Mouse (Mus musculus) kidney, postnatal 0 days (tissue): ENCODE measurements at regions not wholly inside any gene's neighbourhood (a gene's known extent, or its start where the extent isn't known, plus 50 kb on each side); places are given as distances from the start of the nearest gene placed in this dataset.
"Not testable (repeated sequence)": the region's sequence is repeated elsewhere in the genome, so short reads cannot be mapped to it uniquely, and the experiment has no call there.

Experiments used
- ATAC-seq: fragments of 200-750 bp; cut with Nextera tagmentation; replicated peaks from 2 replicates; pipeline ENCODE4 v1.8.0; 2017; ENCODE audit warnings: low read depth, moderate number of reproducible peaks, moderate TSS enrichment, moderate library complexity; ENCODE audit not compliant: low FRiP score
- DNase-seq: peaks from one replicate; pipeline ENCODE4 v3.0.0-alpha.2; 2016; ENCODE audit warnings: low spot score
- H3K27ac ChIP-seq: fragments of 300-500 bp; sonication (generic); 2 replicates; pipeline ENCODE4 v1.5.1; 2014; ENCODE audit warnings: mild to moderate bottlenecking
- H3K27me3 ChIP-seq: fragments of 300-500 bp; sonication (generic); 2 replicates; pipeline ENCODE4 v1.6.1; 2014; ENCODE audit warnings: low read length, mixed read lengths; ENCODE audit not compliant: insufficient read depth
- H3K36me3 ChIP-seq: fragments of 300-500 bp; sonication (generic); 2 replicates; pipeline ENCODE4 v1.6.1; 2014; ENCODE audit warnings: low read length, mixed read lengths; ENCODE audit not compliant: insufficient read depth
- H3K4me1 ChIP-seq: fragments of 300-500 bp; sonication (generic); replicated peaks from 2 replicates; pipeline ENCODE4 v1.6.1; 2014; ENCODE audit warnings: antibody characterized with exemption, low read length, mixed read lengths; ENCODE audit not compliant: insufficient read depth
- H3K4me2 ChIP-seq: fragments of 300-500 bp; sonication (generic); 2 replicates; pipeline ENCODE4 v1.6.1; 2014; ENCODE audit warnings: mild to moderate bottlenecking, low read length, moderate library complexity, mixed read lengths
- H3K4me3 ChIP-seq: fragments of 300-500 bp; sonication (generic); replicated peaks from 2 replicates; pipeline ENCODE4 v1.5.1; 2014; ENCODE audit warnings: low read depth, low read length
- H3K9ac ChIP-seq: fragments of 300-500 bp; sonication (generic); 2 replicates; pipeline ENCODE4 v1.6.1; 2014; ENCODE audit warnings: low read depth, low read length
- H3K9me3 ChIP-seq: fragments of 300-500 bp; sonication (generic); replicated peaks from 2 replicates; pipeline ENCODE4 v1.6.1; 2016; ENCODE audit warnings: low read length, inconsistent platforms, mixed read lengths
- CTCF ChIP-seq: IDR thresholded peaks from 2 replicates; pipeline ENCODE4 v1.5.1; 2016; ENCODE audit warnings: antibody characterized with exemption, low read depth, mild to moderate bottlenecking, moderate library complexity
- WGBS: fragments of 180-500 bp; shearing (Covaris S2); extraction: QIAGEN DNeasy Blood & Tissue Kit; methylation state at CpG from one replicate; pipeline ENCODE4 v1.1.7; 2014; 5-methylcytosine and 5-hydroxymethylcytosine counted together

DNA sequence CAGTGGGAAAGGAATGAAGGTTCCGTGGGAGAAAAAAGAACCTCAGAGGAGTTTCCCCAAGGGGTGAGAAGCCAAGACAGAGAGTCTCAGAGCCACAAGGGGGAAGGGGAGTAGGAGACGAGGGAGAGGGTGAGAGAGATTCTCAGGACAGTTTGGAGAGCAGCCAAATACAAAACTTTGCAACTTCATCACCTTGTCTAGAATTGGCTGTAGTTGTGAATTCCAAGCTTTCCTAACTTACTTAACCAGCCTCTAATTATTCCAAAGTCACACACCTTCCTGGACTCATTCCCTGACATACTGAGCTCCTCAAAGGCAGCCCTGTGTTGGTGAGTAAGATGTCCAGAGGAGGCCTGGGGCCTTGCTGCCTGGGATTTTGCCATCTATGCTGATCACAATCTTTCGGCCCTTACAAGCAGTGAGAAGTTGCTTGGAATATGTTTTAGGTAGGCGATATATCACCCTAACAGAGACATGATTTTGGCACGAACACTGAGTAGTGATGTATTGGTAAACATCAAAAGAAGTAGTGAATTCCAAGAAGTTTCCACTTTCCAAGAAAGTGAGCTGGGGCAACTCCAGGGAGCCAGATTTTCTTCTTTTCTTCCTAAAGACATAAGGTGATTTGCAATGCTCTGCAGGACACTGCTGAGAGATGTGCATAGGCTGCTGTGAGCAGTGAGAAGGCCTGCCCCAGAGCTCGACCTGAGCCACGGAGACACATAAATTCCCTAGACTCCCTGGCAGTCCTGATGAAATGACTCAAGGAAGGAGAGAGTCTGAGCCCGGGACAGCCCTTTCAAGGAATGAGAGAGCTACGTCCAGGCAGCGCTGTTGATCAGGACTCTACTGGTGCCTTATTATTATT, 106.2 kb upstream of the Slc1a3 start:
- peak; percentile 27 for DNase-seq
- no peaks in the 10 kb centered on the region for H3K9me3 ChIP-seq
- no peak for ATAC-seq
- 0 out of 2 replicates have a peak, but pooled peaks cover 4% of the 10 kb centered on the region for H3K4me1 ChIP-seq
- H3K4me2 ChIP-seq: no peak overlapping the region
- H3K27me3 ChIP-seq: no peaks in the 10 kb centered on the region
- no peak overlapping the region for H3K27ac ChIP-seq
- WGBS: 37% methylated on average over 10 of the region's 10 CpGs
- no peaks in the 10 kb centered on the region for H3K36me3 ChIP-seq
- TF ChIP-seq CTCF: no peak
- no peak overlapping the region for H3K4me3 ChIP-seq
- no peak overlapping the region for H3K9ac ChIP-seq

DNA sequence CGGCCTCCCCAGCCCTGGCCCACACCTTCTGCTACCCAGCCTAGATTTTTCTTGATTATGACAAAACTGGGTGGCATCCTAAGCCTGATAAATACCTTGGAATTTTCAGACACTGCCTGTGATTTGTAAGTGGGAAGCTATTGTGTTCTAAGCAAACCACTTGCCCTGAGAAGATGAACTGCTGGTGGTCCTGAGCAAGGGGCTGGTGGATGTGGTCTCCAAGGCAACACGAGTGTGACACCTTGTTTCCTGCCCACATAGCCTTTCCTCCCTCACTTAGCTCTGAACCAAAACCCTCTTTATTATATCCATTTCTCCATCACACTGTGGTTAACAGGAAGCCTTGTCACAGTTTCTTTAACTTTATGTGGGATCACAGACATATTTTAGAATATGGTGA, 105.4 kb upstream of the Slc1a3 start:
- no peak overlapping the region for H3K9ac ChIP-seq
- 0 out of 2 replicates have a peak, but pooled peaks cover 4% of the 10 kb centered on the region for H3K4me1 ChIP-seq
- no peak overlapping the region for H3K4me2 ChIP-seq
- DNase-seq (no peak), ATAC-seq (no peak)
- no peaks in the 10 kb centered on the region for H3K36me3 ChIP-seq
- H3K4me3 ChIP-seq: no peak overlapping the region
- TF ChIP-seq CTCF: no peak
- H3K27ac ChIP-seq: no peak overlapping the region
- no peaks in the 10 kb centered on the region for H3K9me3 ChIP-seq
- 62% methylated on average over 2 of the region's 2 CpGs for WGBS
- no peaks in the 10 kb centered on the region for H3K27me3 ChIP-seq

- no peaks in the 10 kb centered on the region for H3K27me3 ChIP-seq
- H3K9ac ChIP-seq: no peak overlapping the region
- no peaks in the 10 kb centered on the region for H3K36me3 ChIP-seq
- no peaks in the 10 kb centered on the region for H3K9me3 ChIP-seq
- H3K4me2 ChIP-seq: no peak overlapping the region
- no peak overlapping the region for H3K27ac ChIP-seq
- 63% methylated on average over 6 of the region's 6 CpGs for WGBS
- DNase-seq (no peak), ATAC-seq (no peak)
- TF ChIP-seq CTCF: no peak
- H3K4me3 ChIP-seq: no peak overlapping the region
- H3K4me1 ChIP-seq: 0 out of 2 replicates have a peak, but pooled peaks cover 4% of the 10 kb centered on the region
Measured at GRCm38 (mm10) chr15:8815277-8815676, 104.7 kb upstream of the Slc1a3 start.

GRCm38 (mm10) chr15:8806354-8806753, 95.8 kb upstream of the Slc1a3 start:
- 30% methylated on average over 8 of the region's 8 CpGs for WGBS
- ATAC-seq (no peak), DNase-seq (no peak)

DNA sequence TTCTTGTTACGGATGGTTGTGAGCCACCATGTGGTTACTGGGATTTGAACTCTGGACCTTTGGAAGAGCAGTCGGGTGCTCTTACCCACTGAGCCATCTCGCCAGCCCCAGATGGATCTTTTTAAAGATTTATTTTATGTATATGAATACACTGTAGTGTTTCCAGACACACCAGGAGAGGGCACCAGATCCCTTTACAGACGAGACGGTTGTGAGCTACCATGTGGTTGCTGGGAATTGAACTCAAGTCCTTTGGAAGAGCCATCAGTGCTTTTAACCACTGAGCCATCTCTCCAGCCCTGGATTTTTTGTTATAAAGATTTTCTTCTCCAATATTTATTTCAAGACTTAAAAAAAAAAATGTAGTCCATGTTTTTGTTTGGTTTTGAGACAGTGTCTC, 95.0 kb upstream of the Slc1a3 start:
- H3K4me2 ChIP-seq, H3K9me3 ChIP-seq, H3K9ac ChIP-seq, H3K36me3 ChIP-seq, H3K4me3 ChIP-seq, DNase-seq, H3K27me3 ChIP-seq, ATAC-seq, H3K4me1 ChIP-seq, H3K27ac ChIP-seq: not testable (repeated sequence)
- WGBS: 91% methylated on average over 4 of the region's 5 CpGs

More at GRCm38 (mm10) chr15:8806354-8806753, 95.8 kb upstream of the Slc1a3 start:
- H3K27me3 ChIP-seq: no peaks in the 10 kb centered on the region
- no peak overlapping the region for H3K4me3 ChIP-seq
- H3K27ac ChIP-seq: no peak overlapping the region
- H3K4me2 ChIP-seq: no peak overlapping the region
- no peaks in the 10 kb centered on the region for H3K9me3 ChIP-seq
- no peak overlapping the region for H3K9ac ChIP-seq
- H3K4me1 ChIP-seq: no peaks in the 10 kb centered on the region
- H3K36me3 ChIP-seq: no peaks in the 10 kb centered on the region
- TF ChIP-seq CTCF: no peak

- ATAC-seq: no peak
- no peaks in the 10 kb centered on the region for H3K36me3 ChIP-seq
- no peaks in the 10 kb centered on the region for H3K9me3 ChIP-seq
- DNase-seq: peak; percentile 55
- no peak for TF ChIP-seq CTCF
- no peak overlapping the region for H3K4me3 ChIP-seq
- H3K27me3 ChIP-seq: no peaks in the 10 kb centered on the region
- no peak overlapping the region for H3K9ac ChIP-seq
- WGBS: 40% methylated on average over 7 of the region's 7 CpGs
- no peak overlapping the region for H3K4me2 ChIP-seq
- no peaks in the 10 kb centered on the region for H3K4me1 ChIP-seq
- H3K27ac ChIP-seq: no peak overlapping the region
Measured at GRCm38 (mm10) chr15:8802058-8802457, 91.5 kb upstream of the Slc1a3 start.
